Mouse (Mus musculus) heart, adult 2 months (tissue): Measurements from ENCODE around the gene Tifab.

Experiments used
- CTCF ChIP-seq: fragments of 200-600 bp; IDR thresholded peaks from 2 replicates; pipeline ENCODE4 v1.8.1; 2022; ENCODE audit warnings: antibody characterized with exemption, mild to moderate bottlenecking, moderate library complexity
- EP300 ChIP-seq: fragments of 200-500 bp; IDR thresholded peaks from 2 replicates; pipeline ENCODE4 v1.6.1; 2011; ENCODE audit warnings: low read depth, low read length, control low read depth; ENCODE audit not compliant: insufficient read depth
- POLR2A ChIP-seq: fragments of 200-500 bp; IDR thresholded peaks from 2 replicates; pipeline ENCODE4 v1.6.1; 2011; ENCODE audit warnings: mild to moderate bottlenecking, low read depth, low read length, control low read depth; ENCODE audit not compliant: insufficient read depth

DNA sequence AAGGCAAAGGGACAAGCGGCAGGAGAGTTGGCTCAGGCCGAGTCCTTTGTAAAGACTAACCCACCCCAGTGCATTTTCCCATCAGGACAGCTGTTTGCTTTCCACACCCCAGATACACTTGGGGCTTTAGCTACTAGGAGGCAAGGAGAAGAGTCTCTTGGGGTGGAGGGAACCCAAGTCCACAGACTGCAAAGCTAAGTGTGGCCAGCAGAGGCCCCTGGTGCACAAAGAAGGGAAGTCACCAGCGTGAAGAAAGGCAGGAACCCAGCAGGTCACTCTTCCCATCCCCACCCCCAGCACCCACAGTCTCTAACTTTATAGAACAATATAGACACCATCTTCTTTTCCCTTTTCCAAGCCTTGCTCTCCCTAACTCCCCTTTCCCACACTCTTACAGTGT lies 33.2 kb downstream of the Tifab start:
- TF ChIP-seq CTCF (peak; percentile 57), POLR2A (no peak), EP300 (no peak)
